Mouse (Mus musculus) intestine, embryonic 15.5 days (tissue): Measurements from ENCODE around the gene Gm8369. TPM values are rescaled to one million over a fixed set of nuclear protein-coding genes. Genes with fewer than 3 reads are reported as not detected.
"Not testable (repeated sequence)": the region's sequence is repeated elsewhere in the genome, so short reads cannot be mapped to it uniquely, and the experiment has no call there.

ENCODE experiments used
- ATAC-seq: fragments of 200-750 bp; cut with Nextera tagmentation; 2 replicates; pipeline ENCODE4 v1.8.0; 2017; ENCODE audit warnings: moderate TSS enrichment, moderate library complexity
- H3K27ac ChIP-seq: fragments of 300-500 bp; sonication (generic); 2 replicates; pipeline ENCODE4 v1.5.1; 2015; ENCODE audit warnings: mild to moderate bottlenecking, inconsistent platforms
- H3K27me3 ChIP-seq: fragments of 300-500 bp; sonication (generic); replicated peaks from 2 replicates; pipeline ENCODE4 v1.6.1; 2015; ENCODE audit warnings: inconsistent platforms
- H3K36me3 ChIP-seq: fragments of 300-500 bp; sonication (generic); 2 replicates; pipeline ENCODE4 v1.6.1; 2015; ENCODE audit warnings: inconsistent platforms
- H3K4me1 ChIP-seq: fragments of 300-500 bp; sonication (generic); replicated peaks from 2 replicates; pipeline ENCODE4 v1.6.1; 2015; ENCODE audit warnings: inconsistent platforms
- H3K4me2 ChIP-seq: fragments of 300-500 bp; sonication (generic); replicated peaks from 2 replicates; pipeline ENCODE4 v1.6.1; 2015; ENCODE audit warnings: mild to moderate bottlenecking, inconsistent platforms
- H3K4me3 ChIP-seq: fragments of 300-500 bp; sonication (generic); replicated peaks from 2 replicates; pipeline ENCODE4 v1.5.1; 2015; ENCODE audit warnings: inconsistent platforms
- H3K9ac ChIP-seq: fragments of 300-500 bp; sonication (generic); 2 replicates; pipeline ENCODE4 v1.6.1; 2015; ENCODE audit warnings: inconsistent platforms
- H3K9me3 ChIP-seq: fragments of 300-500 bp; sonication (generic); 2 replicates; pipeline ENCODE4 v1.6.1; 2016; ENCODE audit warnings: inconsistent platforms
- WGBS: fragments of 180-500 bp; shearing (Covaris S2); methylation state at CpG from one replicate; pipeline ENCODE4 v1.1.7; 2015; 5-methylcytosine and 5-hydroxymethylcytosine counted together
- polyA plus RNA-seq: library from polyadenylated mRNA; unstranded; fragments of >200 nt; fragmentation: Nextera tagmentation; extraction: Ambion mirVana; gene quantifications from 2 replicates; pipeline ENCODE4 v1.2.1, GENCODE M21; 2015

The Gm8369 gene
- 0.06 TPM in 1 of 2 replicates, not detected in the other for polyA plus RNA-seq

DNA sequence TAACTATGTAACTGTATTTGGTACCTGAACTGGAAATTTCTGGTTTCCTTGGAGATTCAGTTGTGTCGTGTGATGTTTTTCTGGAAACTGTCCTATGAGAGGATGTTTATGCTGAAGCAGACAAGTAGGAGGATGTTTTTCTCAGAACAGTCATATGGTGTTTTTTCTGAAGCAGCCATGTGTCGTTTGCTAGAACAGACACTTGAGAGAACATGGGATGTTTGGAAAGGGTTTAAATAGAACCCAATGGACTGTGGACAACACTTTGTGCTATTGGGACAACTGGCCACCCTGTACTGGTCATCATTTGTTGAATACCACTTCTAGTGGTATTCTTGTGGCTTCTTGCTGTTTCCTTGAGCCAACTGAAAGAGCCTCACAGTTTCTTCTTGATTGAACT lies at the start of gene Gm8369:
Gm8369 (plus strand) TSS at position 193 of the 400 bp plus-strand sequence.
- Histone ChIP-seq H3K4me1 (no peaks in the 10 kb centered on the region), H3K9me3 (no peaks in the 10 kb centered on the region), H3K4me3 (no peak within 1 kb of the TSS), H3K27ac (no peak within 1 kb of the TSS), H3K9ac (no peak within 1 kb of the TSS), H3K4me2 (no peak within 1 kb of the TSS), H3K27me3 (no peaks in the 10 kb centered on the region), H3K36me3 (no peaks in the 10 kb centered on the region)
- no peak for ATAC-seq
- 53% methylated on average over 2 of the region's 2 CpGs for WGBS

DNA sequence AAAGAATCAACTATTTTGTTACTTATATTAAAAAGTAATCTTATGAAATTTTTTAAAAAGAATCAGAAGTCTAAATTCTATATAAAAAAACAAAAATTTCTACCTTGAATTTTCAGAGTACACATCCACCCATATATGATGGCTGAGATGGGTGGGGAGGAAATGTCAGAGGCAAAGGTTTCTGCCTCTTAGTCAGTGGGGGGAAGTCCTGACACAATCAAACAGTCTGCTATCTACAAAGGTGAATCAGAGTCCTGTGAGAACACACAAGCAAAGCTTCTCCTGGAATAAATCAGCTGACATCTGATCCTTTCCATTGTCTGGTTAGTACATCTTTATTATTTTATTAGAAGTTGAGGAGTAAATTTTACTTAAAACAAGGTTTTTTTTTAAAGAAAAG lies 42.4 kb upstream of the Gm8369 start, which contains the start of gene Ms4a4b:
Ms4a4b (plus strand) TSS at position 216 of the 400 bp plus-strand sequence.
- H3K36me3 ChIP-seq = no peaks in the 10 kb centered on the region
- no peaks in the 10 kb centered on the region for H3K4me1 ChIP-seq
- H3K4me3 ChIP-seq = no peak within 1 kb of the TSS
- no peak within 1 kb of the TSS for H3K27ac ChIP-seq
- no peak within 1 kb of the TSS for H3K9ac ChIP-seq
- H3K4me2 ChIP-seq = no peak within 1 kb of the TSS
- no peaks in the 10 kb centered on the region for H3K27me3 ChIP-seq
- no peak for ATAC-seq
- no peaks in the 10 kb centered on the region for H3K9me3 ChIP-seq

DNA sequence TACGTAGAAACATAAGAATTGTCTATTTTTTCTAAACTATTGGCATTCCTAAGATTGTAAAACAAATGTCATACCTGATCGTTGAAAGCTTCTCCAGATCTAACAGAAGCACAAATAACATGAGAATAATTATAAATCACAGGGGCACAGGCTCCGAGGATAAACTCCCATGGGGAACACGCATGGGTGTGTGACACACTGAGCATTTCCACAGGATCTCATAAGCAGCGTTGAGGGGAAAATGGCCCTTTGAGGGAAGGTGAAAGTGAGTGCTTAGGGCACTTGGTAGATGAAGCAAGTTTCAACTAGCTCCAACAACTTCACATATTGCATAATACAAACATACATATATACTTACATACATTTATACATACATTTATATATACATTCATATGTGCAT lies 41.8 kb upstream of the Gm8369 start:
- H3K9ac ChIP-seq = no peak overlapping the region
- H3K4me2 ChIP-seq = no peak overlapping the region
- no peaks in the 10 kb centered on the region for H3K9me3 ChIP-seq
- H3K36me3 ChIP-seq = no peaks in the 10 kb centered on the region
- H3K27ac ChIP-seq = no peak overlapping the region
- no peaks in the 10 kb centered on the region for H3K4me1 ChIP-seq
- no peak for ATAC-seq
- H3K27me3 ChIP-seq = no peaks in the 10 kb centered on the region
- WGBS = 73% methylated on average over 5 of the region's 5 CpGs
- no peak overlapping the region for H3K4me3 ChIP-seq

DNA sequence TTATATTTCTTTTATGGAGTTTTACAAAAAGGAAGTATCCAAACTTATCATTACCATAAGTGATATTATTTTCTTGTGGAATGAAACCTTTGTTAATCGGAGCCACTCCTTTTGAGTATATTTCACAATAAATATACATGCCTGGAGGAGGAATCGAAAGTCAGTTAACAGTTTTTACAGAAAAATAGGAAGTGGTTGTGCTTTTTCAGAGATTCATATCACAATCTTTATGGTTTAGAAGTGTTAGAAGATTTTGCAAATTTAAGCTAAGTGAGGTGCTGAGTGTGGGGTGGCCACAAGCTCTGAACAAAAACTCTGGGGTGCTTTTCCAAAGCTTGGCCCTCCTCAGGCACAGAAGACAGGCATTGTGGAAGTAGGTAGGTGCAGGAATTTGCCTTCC lies 38.5 kb upstream of the Gm8369 start:
- H3K9ac ChIP-seq = no peak overlapping the region
- no peaks in the 10 kb centered on the region for H3K36me3 ChIP-seq
- H3K4me3 ChIP-seq = no peak overlapping the region
- H3K27ac ChIP-seq = no peak overlapping the region
- ATAC-seq = no peak
- no peaks in the 10 kb centered on the region for H3K4me1 ChIP-seq
- no peaks in the 10 kb centered on the region for H3K27me3 ChIP-seq
- 82% methylated on average over 2 of the region's 2 CpGs for WGBS
- H3K4me2 ChIP-seq = no peak overlapping the region
- no peaks in the 10 kb centered on the region for H3K9me3 ChIP-seq

DNA sequence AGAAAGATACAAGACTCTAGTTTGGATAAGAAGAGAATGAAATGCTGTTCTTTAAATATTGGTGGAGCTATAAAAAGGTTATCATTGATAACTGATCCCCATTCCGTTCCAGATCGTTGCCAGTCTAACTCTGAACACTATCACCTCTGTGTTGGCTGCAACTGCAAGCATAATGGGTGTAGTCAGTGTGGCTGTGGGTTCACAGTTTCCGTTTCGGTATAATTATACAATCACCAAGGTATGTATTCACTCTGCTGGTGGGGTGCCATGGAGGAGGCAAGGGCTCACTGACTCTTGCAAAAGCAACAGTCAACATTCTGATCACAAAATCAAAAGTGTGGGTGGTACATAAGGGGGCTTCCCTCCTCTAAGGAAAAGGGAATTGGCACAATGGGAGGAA lies 26.7 kb upstream of the Gm8369 start:
- not testable (repeated sequence) for H3K36me3 ChIP-seq, H3K27me3 ChIP-seq, ATAC-seq, H3K4me2 ChIP-seq, H3K4me1 ChIP-seq, H3K9ac ChIP-seq, H3K27ac ChIP-seq, H3K4me3 ChIP-seq, H3K9me3 ChIP-seq
- 73% methylated on average over 4 of the region's 4 CpGs for WGBS

DNA sequence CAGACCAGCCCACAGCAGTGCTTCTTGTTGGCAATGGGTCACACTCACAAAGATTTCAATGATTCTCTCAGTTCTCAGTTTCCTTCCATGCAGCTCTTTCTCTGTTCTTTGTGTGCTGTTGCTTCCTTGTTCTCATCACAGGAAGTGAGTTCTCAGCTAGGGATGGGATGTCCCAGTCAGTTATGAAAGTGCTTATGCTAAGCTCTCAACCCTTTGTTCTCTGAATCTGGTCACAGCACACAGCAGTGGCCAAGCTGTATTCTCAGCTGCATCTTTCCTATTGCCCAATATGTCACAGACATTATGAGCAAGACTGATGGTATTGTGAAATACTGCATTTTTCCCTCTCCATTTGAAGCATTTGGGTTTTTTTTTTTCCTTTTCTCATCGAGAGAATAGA lies 20.9 kb upstream of the Gm8369 start:
- H3K4me3 ChIP-seq, ATAC-seq, H3K36me3 ChIP-seq, H3K9ac ChIP-seq, H3K27me3 ChIP-seq, H3K4me1 ChIP-seq, H3K9me3 ChIP-seq, H3K27ac ChIP-seq, H3K4me2 ChIP-seq: not testable (repeated sequence)
- 63% methylated on average over 1 of the region's 1 CpGs for whole genome bisulfite sequencing

DNA sequence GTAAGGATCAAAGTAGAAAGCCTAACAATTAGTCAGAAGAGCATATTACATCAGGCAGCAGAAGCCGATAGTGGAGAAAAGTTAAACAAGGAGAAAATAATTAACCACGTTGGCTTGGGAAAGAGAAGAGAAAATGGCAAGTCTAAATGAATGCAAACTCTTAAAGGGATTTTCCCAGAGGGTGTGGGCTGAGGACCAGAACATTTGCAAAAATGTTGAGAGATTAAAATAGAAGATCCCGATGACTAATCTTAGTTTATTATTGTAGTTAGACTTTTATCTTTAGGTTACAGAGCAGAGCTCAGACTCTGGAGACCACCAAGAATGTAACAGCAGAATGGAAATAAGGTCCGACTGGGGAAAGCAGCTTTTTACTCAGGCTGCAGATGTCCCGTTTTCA lies 19.3 kb upstream of the Gm8369 start:
- 47% methylated on average over 5 of the region's 5 CpGs for WGBS
- Histone ChIP-seq H3K27me3 (no peaks in the 10 kb centered on the region), H3K4me2 (no peak overlapping the region), H3K9me3 (no peaks in the 10 kb centered on the region), H3K36me3 (no peaks in the 10 kb centered on the region), H3K27ac (no peak overlapping the region), H3K9ac (no peak overlapping the region), H3K4me1 (no peaks in the 10 kb centered on the region), H3K4me3 (no peak overlapping the region)
- peak; percentile 34; the same call in 1 of the 2 replicates for ATAC-seq

DNA sequence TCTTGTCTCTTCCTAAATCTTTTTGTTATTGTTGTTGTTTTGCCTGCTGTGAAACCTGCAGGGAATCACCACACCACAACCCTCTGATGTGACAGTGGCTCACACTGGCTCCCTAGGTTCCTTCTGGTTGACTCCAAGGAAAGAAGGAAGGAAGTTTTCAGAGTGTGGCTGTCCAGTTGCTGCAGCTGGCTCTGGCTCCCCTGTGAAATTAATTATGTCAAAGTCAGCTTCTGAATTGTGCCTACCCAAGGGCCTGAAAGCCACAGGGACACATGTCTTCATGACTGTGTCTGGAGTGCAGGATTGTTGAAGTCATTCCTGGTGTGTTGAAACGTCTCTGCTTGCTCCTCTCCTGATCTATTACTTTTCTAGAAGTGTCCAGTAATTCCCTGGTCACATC lies 17.4 kb upstream of the Gm8369 start:
- not testable (repeated sequence) for H3K4me2 ChIP-seq
- 47% methylated on average over 1 of the region's 1 CpGs for WGBS

DNA sequence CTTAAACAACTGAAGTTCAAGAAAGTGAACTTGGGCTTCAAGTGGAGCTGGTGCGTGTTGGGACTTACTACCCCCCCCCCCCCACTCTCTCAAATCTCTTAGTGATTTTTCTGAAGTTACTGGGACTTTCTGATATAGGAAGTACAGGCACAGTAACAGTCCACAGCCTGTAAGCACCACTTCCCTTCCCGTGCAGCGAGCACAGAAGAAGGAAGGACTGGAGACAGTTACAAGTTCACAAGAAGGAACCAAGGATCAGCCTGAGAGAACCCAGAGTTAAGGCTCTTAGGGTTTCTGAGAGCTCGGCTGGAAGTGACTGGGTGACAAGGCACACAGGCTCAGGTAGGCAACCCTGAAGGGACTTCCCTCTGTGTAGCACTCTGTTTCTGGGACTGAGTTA lies 16.5 kb upstream of the Gm8369 start, which contains the start of gene Ms4a6c:
Ms4a6c (plus strand) TSS at position 152 of the 400 bp plus-strand sequence.
- not testable (repeated sequence) for H3K4me1 ChIP-seq, ATAC-seq, H3K4me3 ChIP-seq, H3K4me2 ChIP-seq, H3K9me3 ChIP-seq, H3K27ac ChIP-seq, H3K9ac ChIP-seq, H3K36me3 ChIP-seq, H3K27me3 ChIP-seq
- WGBS = 82% methylated on average over 4 of the region's 4 CpGs

More for the DNA sequence above, 17.4 kb upstream of the Gm8369 start:
- H3K27ac ChIP-seq, H3K9ac ChIP-seq, H3K9me3 ChIP-seq, H3K4me3 ChIP-seq, ATAC-seq, H3K4me1 ChIP-seq, H3K27me3 ChIP-seq, H3K36me3 ChIP-seq: not testable (repeated sequence)

DNA sequence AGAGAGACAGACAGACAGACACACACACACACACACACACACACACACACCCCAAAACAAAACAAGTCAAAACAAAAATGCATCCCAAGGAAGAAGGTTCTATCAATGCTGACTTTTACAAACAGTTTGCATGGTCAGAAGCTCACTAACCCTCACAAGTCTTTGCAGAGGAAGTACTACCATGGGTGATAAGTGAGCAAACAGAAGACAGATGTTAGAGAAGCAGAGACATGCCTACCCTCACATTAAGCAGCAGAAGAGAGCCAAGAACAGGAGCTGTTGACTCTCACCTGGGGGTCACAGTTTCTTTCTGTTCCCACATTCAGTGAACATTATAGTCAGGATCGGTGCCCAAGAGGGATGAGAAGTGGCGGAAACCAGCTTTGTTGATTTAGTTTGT lies 6.0 kb upstream of the Gm8369 start:
- 89% methylated on average over 2 of the region's 2 CpGs for WGBS

DNA sequence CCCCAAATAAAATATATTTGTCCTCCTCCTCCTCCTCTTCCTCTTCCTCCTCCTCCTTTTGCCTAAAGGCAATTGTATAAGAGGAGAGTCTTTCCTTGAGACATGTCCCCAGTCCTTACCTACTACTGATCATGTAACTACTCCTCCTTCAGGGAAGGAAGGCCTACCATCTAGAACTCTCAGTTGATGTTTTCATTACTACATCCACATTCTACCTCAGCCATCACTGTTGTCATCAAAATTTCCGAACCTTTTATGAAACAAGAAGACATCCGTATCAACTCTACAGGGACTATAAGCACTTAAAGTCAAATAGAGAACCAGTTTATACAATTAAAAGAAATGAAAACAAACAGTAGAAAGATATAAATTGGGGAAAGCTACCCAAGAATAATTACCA lies 3.1 kb upstream of the Gm8369 start:
- WGBS = 86% methylated on average over 2 of the region's 2 CpGs
- Histone ChIP-seq H3K4me2 (no peak overlapping the region), H3K9ac (no peak overlapping the region)

More for the DNA sequence above, 6.0 kb upstream of the Gm8369 start:
- Histone ChIP-seq H3K27ac (no peak overlapping the region), H3K4me1 (no peaks in the 10 kb centered on the region), H3K4me2 (no peak overlapping the region), H3K9ac (no peak overlapping the region), H3K9me3 (no peaks in the 10 kb centered on the region), H3K27me3 (no peaks in the 10 kb centered on the region), H3K4me3 (no peak overlapping the region), H3K36me3 (no peaks in the 10 kb centered on the region)
- no peak for ATAC-seq

DNA sequence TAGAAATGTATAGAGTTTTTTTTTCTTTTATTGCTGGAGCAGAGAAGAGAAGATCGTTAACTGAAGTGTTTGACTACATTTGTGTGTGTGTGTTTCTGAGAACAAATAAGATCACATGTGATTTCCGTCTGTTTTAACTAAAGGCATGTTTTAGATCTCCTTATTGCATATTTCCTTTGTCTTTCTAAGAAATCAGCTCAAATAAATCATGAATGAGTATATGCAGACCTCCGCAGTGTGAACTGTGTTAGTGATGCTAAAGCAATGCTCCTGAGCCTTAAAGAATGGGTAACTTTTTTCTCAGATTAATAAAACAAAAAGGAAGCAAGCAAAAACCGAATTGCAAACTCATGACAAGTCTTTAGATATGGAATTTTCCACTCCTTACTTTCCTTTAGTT lies 1.8 kb upstream of the Gm8369 start:
- WGBS = 57% methylated on average over 4 of the region's 4 CpGs
- no peak for ATAC-seq
- Histone ChIP-seq H3K9me3 (no peaks in the 10 kb centered on the region), H3K4me1 (no peaks in the 10 kb centered on the region), H3K27ac (no peak overlapping the region), H3K36me3 (no peaks in the 10 kb centered on the region), H3K9ac (no peak overlapping the region), H3K4me3 (no peak overlapping the region), H3K27me3 (no peaks in the 10 kb centered on the region), H3K4me2 (no peak overlapping the region)

More for the DNA sequence above, 3.1 kb upstream of the Gm8369 start:
- H3K27me3 ChIP-seq = no peaks in the 10 kb centered on the region
- H3K36me3 ChIP-seq = no peaks in the 10 kb centered on the region
- H3K27ac ChIP-seq = no peak overlapping the region
- no peak overlapping the region for H3K4me3 ChIP-seq
- no peaks in the 10 kb centered on the region for H3K9me3 ChIP-seq
- no peaks in the 10 kb centered on the region for H3K4me1 ChIP-seq
- ATAC-seq = no peak

DNA sequence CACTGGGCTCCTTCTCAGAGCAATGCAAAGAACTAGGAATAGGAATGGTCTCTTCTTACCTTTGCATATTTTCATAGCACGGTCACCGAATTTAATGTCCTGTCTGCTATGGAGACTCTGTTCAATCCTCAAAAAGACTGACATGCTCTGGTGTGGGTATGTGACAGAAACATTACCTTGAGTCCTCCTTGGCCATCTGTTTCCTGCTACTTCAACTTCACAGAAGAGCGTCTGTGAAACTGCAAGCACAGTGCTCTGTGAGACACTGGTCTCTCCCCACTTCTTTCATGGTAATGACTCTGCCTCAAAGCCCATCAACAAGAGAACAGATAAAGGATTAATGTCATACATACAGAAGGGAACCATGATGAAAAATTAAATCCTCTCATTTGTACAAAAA lies 1.4 kb upstream of the Gm8369 start:
- Histone ChIP-seq H3K36me3 (no peaks in the 10 kb centered on the region), H3K27ac (no peak overlapping the region), H3K4me1 (no peaks in the 10 kb centered on the region), H3K9me3 (no peaks in the 10 kb centered on the region), H3K4me2 (no peak overlapping the region), H3K27me3 (no peaks in the 10 kb centered on the region), H3K9ac (no peak overlapping the region), H3K4me3 (no peak overlapping the region)
- ATAC-seq = no peak
- 65% methylated on average over 3 of the region's 3 CpGs for WGBS
